Mouse (Mus musculus) heart, embryonic 12.5 days (tissue): ENCODE results near the gene Gm9803. TPM values are rescaled to one million over a fixed set of nuclear protein-coding genes. Genes with fewer than 3 reads are reported as not detected.
A peak's percentile ranks its signal among the peaks of the same experiment; 100 is the strongest.

ENCODE experiments used
- ATAC-seq: fragments of 200-750 bp; cut with Nextera tagmentation; 2 replicates; pipeline ENCODE4 v1.8.0; 2017; ENCODE audit warnings: moderate TSS enrichment, moderate library complexity; ENCODE audit not compliant: insufficient number of reproducible peaks, low FRiP score
- H3K27ac ChIP-seq: fragments of 300-500 bp; sonication (generic); 2 replicates; pipeline ENCODE4 v1.5.1; 2016; ENCODE audit warnings: mild to moderate bottlenecking, moderate library complexity; ENCODE audit not compliant: poor library complexity, severe bottlenecking
- H3K27me3 ChIP-seq: fragments of 300-500 bp; sonication (generic); replicated peaks from 2 replicates; pipeline ENCODE4 v1.6.1; 2016; ENCODE audit warnings: mild to moderate bottlenecking, moderate library complexity
- H3K36me3 ChIP-seq: fragments of 300-500 bp; sonication (generic); 2 replicates; pipeline ENCODE4 v1.6.1; 2016; ENCODE audit warnings: mild to moderate bottlenecking, moderate library complexity
- H3K4me1 ChIP-seq: fragments of 300-500 bp; sonication (generic); replicated peaks from 2 replicates; pipeline ENCODE4 v1.6.1; 2016; ENCODE audit warnings: mild to moderate bottlenecking
- H3K4me2 ChIP-seq: fragments of 300-500 bp; sonication (generic); 2 replicates; pipeline ENCODE4 v1.6.1; 2016; ENCODE audit warnings: mild to moderate bottlenecking, moderate library complexity
- H3K4me3 ChIP-seq: fragments of 300-500 bp; sonication (generic); 2 replicates; pipeline ENCODE4 v1.5.1; 2016; ENCODE audit warnings: mild to moderate bottlenecking
- H3K9ac ChIP-seq: fragments of 300-500 bp; sonication (generic); 2 replicates; pipeline ENCODE4 v1.6.1; 2016; ENCODE audit warnings: mild to moderate bottlenecking, moderate library complexity
- H3K9me3 ChIP-seq: fragments of 300-500 bp; sonication (generic); replicated peaks from 2 replicates; pipeline ENCODE4 v1.6.1; 2016; ENCODE audit warnings: mild to moderate bottlenecking, moderate library complexity
- WGBS: fragments of 180-500 bp; shearing (Covaris S2); methylation state at CpG from one replicate; pipeline ENCODE4 v1.1.7; 2016; 5-methylcytosine and 5-hydroxymethylcytosine counted together
- polyA plus RNA-seq: library from polyadenylated mRNA; unstranded; fragments of >200 nt; fragmentation: Nextera tagmentation; extraction: Ambion mirVana; gene quantifications from 2 replicates; pipeline ENCODE4 v1.2.1, GENCODE M21; 2016

The Gm9803 gene
- polyA plus RNA-seq, 1 experiment from 2014 or later: 15.3 TPM

DNA sequence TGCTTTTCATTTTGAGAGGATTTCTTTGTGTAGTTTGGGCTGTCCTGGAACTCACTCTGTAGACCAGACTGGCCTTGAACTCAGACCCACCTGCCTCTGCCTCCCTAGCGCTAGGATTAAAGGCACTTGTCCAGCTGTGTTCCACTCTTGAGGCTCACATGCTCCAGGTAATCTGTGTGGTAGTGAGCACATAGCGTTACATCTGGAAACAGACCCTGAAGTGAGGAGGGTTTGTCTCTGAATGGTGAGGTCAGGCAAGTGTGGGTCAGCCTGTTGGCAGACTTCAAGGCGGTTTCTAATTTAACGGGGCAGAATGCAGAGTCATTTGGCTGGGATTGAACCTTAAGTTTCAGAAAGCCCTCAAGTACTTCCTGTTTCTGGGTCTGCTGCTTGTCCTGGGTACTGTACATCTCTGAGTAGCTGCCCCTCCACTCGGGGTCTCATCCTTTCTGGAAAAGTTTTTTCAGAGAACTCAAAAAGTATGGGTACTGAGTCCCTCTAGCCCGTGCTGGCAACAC, 38.1 kb upstream of the Gm9803 start:
- Histone ChIP-seq H3K4me2 (no peak overlapping the region), H3K36me3 (no peaks in the 10 kb centered on the region), H3K27me3 (no peaks in the 10 kb centered on the region), H3K4me1 (peaks cover 67% of the 10 kb centered on the region), H3K4me3 (no peak overlapping the region), H3K27ac (no peak overlapping the region), H3K9ac (no peak overlapping the region), H3K9me3 (no peaks in the 10 kb centered on the region)
- ATAC-seq: no peak
- 84% methylated on average over 6 of the region's 6 CpGs for WGBS

DNA sequence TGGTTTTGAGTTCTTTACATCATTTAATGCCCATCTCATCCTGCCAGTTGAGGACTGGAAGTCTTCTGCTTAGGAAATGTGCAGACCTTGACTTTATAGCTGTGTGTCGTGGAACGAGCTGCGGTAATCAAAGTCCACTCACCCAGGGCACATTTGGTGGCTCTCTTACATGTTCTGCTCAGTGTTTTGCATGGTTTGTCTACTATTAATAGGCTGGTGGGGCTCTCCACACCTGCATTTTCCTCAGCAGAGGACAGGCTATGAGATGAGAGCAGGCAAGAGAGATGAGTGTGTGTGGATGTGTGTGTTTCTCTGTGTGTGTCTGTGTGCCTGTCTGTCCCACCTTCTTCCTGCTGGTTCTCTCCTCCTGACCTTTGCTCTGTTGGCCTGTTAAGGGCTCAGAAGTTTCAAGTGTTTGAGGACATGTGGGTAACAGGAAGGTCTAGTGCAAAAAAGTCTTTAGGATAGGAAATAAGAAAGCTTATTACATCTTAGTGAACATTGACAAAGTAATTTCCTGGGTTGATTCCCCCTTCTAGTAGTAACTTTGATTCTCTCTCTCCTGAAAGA, 36.4 kb upstream of the Gm9803 start:
- no peaks in the 10 kb centered on the region for H3K9me3 ChIP-seq
- H3K4me3 ChIP-seq: no peak overlapping the region
- no peak for ATAC-seq
- no peak overlapping the region for H3K4me2 ChIP-seq
- H3K27ac ChIP-seq: no peak overlapping the region
- no peaks in the 10 kb centered on the region for H3K27me3 ChIP-seq
- no peak overlapping the region for H3K9ac ChIP-seq
- WGBS: 71% methylated on average over 3 of the region's 3 CpGs
- peaks cover 54% of the 10 kb centered on the region for H3K4me1 ChIP-seq
- no peaks in the 10 kb centered on the region for H3K36me3 ChIP-seq

- Histone ChIP-seq H3K36me3 (no peaks in the 10 kb centered on the region), H3K27ac (no peak overlapping the region), H3K9me3 (no peaks in the 10 kb centered on the region), H3K4me3 (no peak overlapping the region), H3K9ac (no peak overlapping the region), H3K4me2 (no peak overlapping the region), H3K27me3 (no peaks in the 10 kb centered on the region), H3K4me1 (peaks cover 47% of the 10 kb centered on the region)
- no peak for ATAC-seq
- 81% methylated on average over 4 of the region's 4 CpGs for WGBS
Measured at GRCm38 (mm10) chr10:43488258-43488657, 35.6 kb upstream of the Gm9803 start.

DNA sequence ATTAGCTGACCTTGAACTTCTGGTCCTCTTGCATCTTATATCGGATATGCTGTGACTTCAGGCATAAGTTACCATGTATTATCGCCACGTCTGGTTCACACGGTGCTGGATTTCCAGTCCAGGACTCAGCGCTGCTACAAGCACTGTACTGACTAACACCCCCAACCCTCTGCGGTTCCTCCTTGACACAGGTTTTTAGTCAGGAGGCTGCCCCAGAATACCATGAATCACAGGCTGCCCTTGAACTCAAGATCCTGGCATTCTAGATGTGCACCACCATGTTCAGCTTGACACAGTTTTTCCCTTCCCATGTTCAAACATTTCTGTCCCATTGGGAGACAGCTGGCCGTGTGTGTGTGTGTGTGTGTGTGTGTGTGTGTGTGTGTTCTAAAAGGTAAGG, 34.7 kb upstream of the Gm9803 start:
- no peak overlapping the region for H3K4me3 ChIP-seq
- H3K9ac ChIP-seq: no peak overlapping the region
- H3K4me2 ChIP-seq: peak overlapping the region; percentile 35; the same call in 1 of the 2 replicates
- WGBS: 77% methylated on average over 7 of the region's 7 CpGs
- peaks cover 1% of the 10 kb centered on the region; the same call in 1 of the 2 replicates for H3K36me3 ChIP-seq
- H3K27me3 ChIP-seq: no peaks in the 10 kb centered on the region
- peak overlapping the region; percentile 62 for H3K27ac ChIP-seq
- H3K4me1 ChIP-seq: peaks cover 41% of the 10 kb centered on the region
- H3K9me3 ChIP-seq: no peaks in the 10 kb centered on the region
- no peak for ATAC-seq

DNA sequence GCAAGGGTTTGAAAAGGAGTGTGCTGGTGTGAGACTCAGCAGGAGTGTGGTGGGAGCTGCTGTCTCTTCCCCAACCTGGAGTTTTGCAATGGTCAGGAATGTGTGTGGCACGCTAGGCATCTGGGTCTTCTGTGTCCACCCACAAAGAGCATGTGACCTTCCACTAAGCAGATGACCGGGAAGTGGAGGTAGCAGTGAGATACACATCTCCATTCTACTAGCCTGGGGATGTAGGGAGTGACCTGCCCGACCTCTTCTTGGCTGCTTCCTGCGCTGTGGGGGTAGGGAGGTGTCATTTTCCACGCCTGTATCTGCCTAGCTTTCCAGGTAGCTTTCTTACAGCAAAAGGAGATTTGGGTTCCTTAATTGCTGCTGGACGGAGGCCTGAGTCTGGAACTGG, 34.3 kb upstream of the Gm9803 start:
- Histone ChIP-seq H3K9ac (no peak overlapping the region), H3K4me2 (peak overlapping the region; percentile 35), H3K27me3 (no peaks in the 10 kb centered on the region), H3K4me1 (peaks cover 37% of the 10 kb centered on the region), H3K27ac (peak overlapping the region; percentile 62), H3K36me3 (peaks cover 5% of the 10 kb centered on the region), H3K4me3 (no peak overlapping the region), H3K9me3 (no peaks in the 10 kb centered on the region)
- WGBS: 22% methylated on average over 6 of the region's 6 CpGs
- peak; percentile 69 for ATAC-seq

GRCm38 (mm10) chr10:43490034-43490433, 33.9 kb upstream of the Gm9803 start:
- 61% methylated on average over 8 of the region's 8 CpGs for WGBS
- H3K4me2 ChIP-seq: peak overlapping the region; percentile 35; the same call in 1 of the 2 replicates

GRCm38 (mm10) chr10:43490846-43491245, 33.0 kb upstream of the Gm9803 start:
- Histone ChIP-seq H3K4me2 (no peak overlapping the region), H3K9me3 (no peaks in the 10 kb centered on the region), H3K4me1 (peaks cover 37% of the 10 kb centered on the region), H3K27ac (no peak overlapping the region), H3K4me3 (no peak overlapping the region), H3K27me3 (no peaks in the 10 kb centered on the region), H3K36me3 (peaks cover 18% of the 10 kb centered on the region), H3K9ac (no peak overlapping the region)
- 79% methylated on average over 5 of the region's 5 CpGs for WGBS
- no peak for ATAC-seq

More at GRCm38 (mm10) chr10:43490034-43490433, 33.9 kb upstream of the Gm9803 start:
- peaks cover 10% of the 10 kb centered on the region for H3K36me3 ChIP-seq
- H3K4me1 ChIP-seq: peaks cover 37% of the 10 kb centered on the region
- peak overlapping the region; percentile 62 for H3K27ac ChIP-seq
- ATAC-seq: no peak
- H3K4me3 ChIP-seq: no peak overlapping the region
- H3K9ac ChIP-seq: no peak overlapping the region
- H3K9me3 ChIP-seq: no peaks in the 10 kb centered on the region
- H3K27me3 ChIP-seq: no peaks in the 10 kb centered on the region

DNA sequence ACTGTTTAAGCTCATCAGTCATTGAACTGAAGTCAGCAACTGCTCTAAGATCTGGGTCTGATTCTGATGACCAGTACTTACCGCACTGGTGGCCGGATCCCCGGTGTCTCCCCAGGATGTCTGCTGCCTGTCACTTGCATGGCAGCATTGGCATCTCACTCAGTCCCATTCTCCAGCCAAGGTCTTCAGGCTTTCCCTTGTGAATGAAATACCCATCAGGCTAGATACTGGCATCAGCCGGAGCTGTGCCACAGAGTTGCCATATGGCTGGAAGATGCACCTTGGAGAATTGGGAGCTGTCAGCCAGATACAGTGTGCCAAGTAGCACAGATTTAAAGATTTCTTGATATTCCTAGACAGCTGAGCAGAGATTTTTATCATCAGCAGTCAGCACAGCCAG, 21.3 kb upstream of the Gm9803 start:
- Histone ChIP-seq H3K9me3 (no peaks in the 10 kb centered on the region), H3K4me3 (no peak overlapping the region), H3K9ac (no peak overlapping the region), H3K27ac (no peak overlapping the region), H3K4me1 (no peaks in the 10 kb centered on the region), H3K36me3 (peaks cover 62% of the 10 kb centered on the region), H3K27me3 (no peaks in the 10 kb centered on the region), H3K4me2 (no peak overlapping the region)
- no peak for ATAC-seq
- 93% methylated on average over 4 of the region's 4 CpGs for WGBS

DNA sequence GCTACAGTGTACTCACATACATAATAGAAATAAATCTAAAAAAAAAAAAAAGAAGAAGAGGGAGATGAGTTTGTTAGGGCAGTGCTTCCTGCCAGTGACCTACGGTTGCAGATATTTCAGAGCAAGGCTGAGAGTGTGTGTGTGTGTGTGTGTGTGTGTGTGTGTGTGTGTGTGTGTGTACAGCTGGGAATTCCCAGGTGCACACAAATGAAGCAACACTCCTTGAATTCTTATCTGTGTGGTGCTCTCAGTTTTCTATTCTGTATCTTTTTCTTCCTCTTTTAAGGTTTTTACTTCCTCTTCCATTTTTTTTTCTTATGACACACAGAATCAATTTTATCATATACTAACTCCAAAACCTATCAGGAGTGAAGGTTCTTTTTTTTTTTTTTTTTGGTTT, 19.6 kb upstream of the Gm9803 start:
- no peak overlapping the region for H3K4me3 ChIP-seq
- H3K27ac ChIP-seq: no peak overlapping the region
- no peak for ATAC-seq
- no peak overlapping the region for H3K4me2 ChIP-seq
- no peaks in the 10 kb centered on the region for H3K9me3 ChIP-seq
- H3K36me3 ChIP-seq: peaks cover 51% of the 10 kb centered on the region
- no peaks in the 10 kb centered on the region for H3K4me1 ChIP-seq
- no peak overlapping the region for H3K9ac ChIP-seq
- H3K27me3 ChIP-seq: no peaks in the 10 kb centered on the region
- 78% methylated on average over 1 of the region's 1 CpGs for WGBS

DNA sequence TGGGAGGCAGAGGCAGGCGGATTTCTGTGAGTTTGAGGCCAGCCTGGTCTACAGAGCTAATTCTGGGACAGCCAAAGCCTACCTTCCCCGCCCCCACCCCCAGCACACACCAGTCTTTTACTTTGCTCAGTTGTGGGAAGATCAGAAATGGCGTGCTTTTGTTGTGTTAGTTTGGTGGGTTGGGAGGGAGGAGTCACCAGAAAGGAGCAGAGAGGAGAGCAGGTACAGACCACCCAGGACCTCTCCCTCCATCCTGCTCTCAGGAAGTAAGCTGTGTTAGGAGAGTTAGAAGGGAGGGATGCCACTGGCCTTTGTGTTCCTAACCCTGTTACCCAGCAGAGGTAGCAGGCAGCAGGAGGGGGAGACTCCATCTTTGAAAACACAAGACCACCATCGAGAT, 16.8 kb upstream of the Gm9803 start:
- ATAC-seq: no peak
- no peaks in the 10 kb centered on the region for H3K4me1 ChIP-seq
- H3K27ac ChIP-seq: no peak overlapping the region
- no peak overlapping the region for H3K4me2 ChIP-seq
- H3K27me3 ChIP-seq: no peaks in the 10 kb centered on the region
- no peak overlapping the region for H3K4me3 ChIP-seq
- H3K9ac ChIP-seq: no peak overlapping the region
- 60% methylated on average over 4 of the region's 4 CpGs for WGBS
- no peaks in the 10 kb centered on the region for H3K9me3 ChIP-seq
- peaks cover 55% of the 10 kb centered on the region for H3K36me3 ChIP-seq

DNA sequence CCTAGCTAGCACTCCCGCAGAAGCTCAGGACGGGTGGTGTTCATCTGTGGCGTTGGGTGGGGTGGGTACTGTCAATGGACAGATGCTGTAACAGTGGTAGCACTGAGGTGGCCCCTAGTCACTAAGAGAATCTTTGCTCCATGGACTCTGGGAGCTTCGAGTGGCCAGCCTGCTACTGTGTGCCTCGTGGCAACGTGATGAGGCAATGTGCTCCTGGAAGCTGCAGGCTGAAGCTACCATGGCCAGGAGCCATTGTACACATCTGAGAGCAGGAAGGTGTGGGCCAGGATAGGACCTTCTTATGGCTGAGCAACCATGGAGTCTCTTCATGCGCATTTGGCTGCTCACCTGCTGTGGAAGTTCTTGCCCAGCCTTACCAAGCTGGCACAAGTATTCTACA, 14.7 kb upstream of the Gm9803 start:
- no peak for ATAC-seq
- Histone ChIP-seq H3K4me2 (no peak overlapping the region), H3K27me3 (no peaks in the 10 kb centered on the region), H3K36me3 (peaks cover 59% of the 10 kb centered on the region), H3K4me1 (no peaks in the 10 kb centered on the region), H3K27ac (no peak overlapping the region), H3K9ac (no peak overlapping the region), H3K9me3 (no peaks in the 10 kb centered on the region), H3K4me3 (no peak overlapping the region)
- 88% methylated on average over 7 of the region's 7 CpGs for WGBS

DNA sequence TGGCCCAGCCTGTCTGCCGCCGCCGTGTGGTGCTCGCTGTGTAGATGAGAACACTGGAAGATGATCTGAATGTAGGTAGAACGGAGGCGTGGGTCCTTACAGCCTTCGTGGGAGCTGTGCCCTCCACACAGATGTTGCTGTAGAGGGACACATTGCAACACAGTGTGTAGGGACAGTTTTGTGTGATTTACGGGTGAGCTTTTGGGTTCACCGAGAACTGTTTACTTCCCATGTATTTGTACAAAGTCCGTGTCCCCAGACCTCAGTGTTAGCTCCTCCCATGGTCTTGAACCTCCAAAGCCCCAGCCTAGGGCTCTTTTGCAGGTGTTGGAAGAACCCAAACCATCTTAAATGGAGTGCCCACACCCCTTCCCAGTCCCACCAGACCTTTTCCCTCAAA, 10.9 kb upstream of the Gm9803 start:
- Histone ChIP-seq H3K27me3 (no peaks in the 10 kb centered on the region), H3K4me3 (no peak overlapping the region), H3K4me1 (peaks cover 4% of the 10 kb centered on the region; the same call in 1 of the 2 replicates), H3K4me2 (no peak overlapping the region), H3K9me3 (no peaks in the 10 kb centered on the region), H3K36me3 (peaks cover 49% of the 10 kb centered on the region), H3K27ac (no peak overlapping the region), H3K9ac (no peak overlapping the region)
- WGBS: 91% methylated on average over 10 of the region's 10 CpGs
- ATAC-seq: no peak
